ENCODE assay signal across 8 mouse cellular contexts in the genomic region with DNA sequence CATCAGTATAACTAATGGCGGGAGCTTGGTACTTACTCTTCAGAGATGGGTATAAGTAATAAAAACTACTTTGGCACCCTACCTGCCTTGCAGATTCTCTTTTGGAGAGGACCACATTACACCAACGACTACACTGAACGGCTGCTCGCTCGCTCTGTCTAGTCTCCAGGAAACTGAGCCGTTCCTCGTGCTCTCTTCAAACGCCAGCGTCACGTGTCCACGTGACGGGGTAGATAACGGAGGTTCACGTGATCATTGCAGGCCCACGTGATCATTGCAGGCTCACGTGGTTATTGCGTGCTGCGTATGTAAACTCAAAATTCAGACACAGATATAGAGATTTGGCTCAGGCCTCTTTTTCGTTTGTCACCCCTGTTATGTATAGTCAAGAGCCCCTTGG. TPM values are rescaled to one million over a fixed set of nuclear protein-coding genes. Genes with fewer than 3 reads are reported as not detected.
DNase-seq lines count a peak whose midpoint lies in the region; ATAC-seq and TF ChIP-seq lines count a peak whose summit lies in the region.
"Had no signal": no experiment of that assay in that cellular context is flagged by ENCODE, and none has a peak within 500 bp of the region (broad histone marks: within the 10 kb centered on the region; RNA-seq: fewer than 3 reads in every experiment).

A gene (minus strand): TSS at position 209 of the 400 bp plus-strand sequence.

- H3K36me3 ChIP-seq in lung, embryonic 16.5 days (ENCODE audit: control insufficient read depth, insufficient read depth, low read length), result no peaks in the 10 kb centered on the region
- H3K36me3 ChIP-seq in forebrain, embryonic 13.5 days (ENCODE audit: poor library complexity, severe bottlenecking), result no peaks in the 10 kb centered on the region
- H3K36me3 ChIP-seq in limb, embryonic 11.5 days (ENCODE audit: control insufficient read depth, insufficient read depth, low read length), result no peaks in the 10 kb centered on the region
- H3K36me3 ChIP-seq in small intestine, adult 2 months (ENCODE audit: control insufficient read depth, insufficient read depth, low read length), result no peaks in the 10 kb centered on the region

- H3K4me1 ChIP-seq in lung, embryonic 16.5 days (replicated peaks; ENCODE audit: control insufficient read depth, insufficient read depth, low read length), result no peaks in the 10 kb centered on the region
- no peaks in the 10 kb centered on the region for H3K4me1 ChIP-seq in forebrain, embryonic 13.5 days
- no peaks in the 10 kb centered on the region for H3K4me1 ChIP-seq in limb, embryonic 11.5 days (ENCODE audit: control insufficient read depth, insufficient read depth, low read length)
- 0 out of 2 replicates have a peak, but pooled peaks cover 3% of the 10 kb centered on the region for H3K4me1 ChIP-seq in small intestine, adult 2 months (ENCODE audit: control insufficient read depth, insufficient read depth, insufficient read length, low read length)

- no peak for TF ChIP-seq POLR2A in small intestine, adult 2 months (IDR thresholded peaks at IDR 0.05; ENCODE audit: low read depth, low read length)

- TF ChIP-seq CTCF in small intestine, adult 2 months (IDR thresholded peaks at IDR 0.05; ENCODE audit: extremely low read depth, insufficient read length, insufficient replicate concordance, low read depth, low read length), result no peak

- WGBS in lung, embryonic 16.5 days, result 85% methylated on average over 19 of the region's 19 CpGs
- 91% methylated on average over 19 of the region's 19 CpGs for WGBS in forebrain, embryonic 13.5 days
- 89% methylated on average over 19 of the region's 19 CpGs for WGBS in limb, embryonic 11.5 days
- 93% methylated on average over 19 of the region's 19 CpGs for WGBS in small intestine, adult 2 months

- no peak for ATAC-seq in lung, embryonic 16.5 days (ENCODE audit: low read depth)
- no peak for ATAC-seq in forebrain, embryonic 13.5 days
- no peak for ATAC-seq in limb, embryonic 11.5 days (ENCODE audit: insufficient number of reproducible peaks, low FRiP score, low TSS enrichment, low read depth)

- no peak for DNase-seq in lung, postnatal 36 days
- no peak for DNase-seq in limb, embryonic 11.5 days (ENCODE audit: low spot score)
- no peak for DNase-seq in cerebellum, postnatal 10 days
- DNase-seq in gastrocnemius, adult 8-10 months (ENCODE audit: low spot score in 2 of 2), result no peak
- DNase-seq: thymus, postnatal 36 days had no signal

- H3K9me3 ChIP-seq in lung, embryonic 16.5 days (ENCODE audit: control insufficient read depth, low read length), result peaks cover 3% of the 10 kb centered on the region; the same call in 1 of the 2 replicates
- H3K9me3 ChIP-seq in forebrain, embryonic 13.5 days (replicated peaks), result no peaks in the 10 kb centered on the region
- H3K9me3 ChIP-seq in limb, embryonic 11.5 days (ENCODE audit: control insufficient read depth, low read length), result no peaks in the 10 kb centered on the region

- H3K9ac ChIP-seq in lung, embryonic 16.5 days (ENCODE audit: low read length), result peak within 1 kb of the TSS; percentile 1; the same call in 1 of the 2 replicates
- H3K9ac ChIP-seq in forebrain, embryonic 13.5 days, result no peak within 1 kb of the TSS
- no peak within 1 kb of the TSS for H3K9ac ChIP-seq in limb, embryonic 11.5 days (ENCODE audit: low read length)

- 0 out of 2 replicates have a peak, but pooled peaks cover 2% of the 10 kb centered on the region for H3K27me3 ChIP-seq in lung, embryonic 16.5 days (ENCODE audit: control insufficient read depth, insufficient read depth, low read depth, low read length)
- no peaks in the 10 kb centered on the region for H3K27me3 ChIP-seq in forebrain, embryonic 13.5 days
- H3K27me3 ChIP-seq in limb, embryonic 11.5 days (ENCODE audit: control insufficient read depth, insufficient read depth, low read length), result no peaks in the 10 kb centered on the region
- H3K27me3 ChIP-seq in small intestine, adult 2 months (ENCODE audit: control insufficient read depth, insufficient read depth, low read length), result no peaks in the 10 kb centered on the region

- no peak within 1 kb of the TSS for H3K27ac ChIP-seq in lung, embryonic 16.5 days (ENCODE audit: low read length)
- H3K27ac ChIP-seq in forebrain, embryonic 13.5 days, result no peak within 1 kb of the TSS
- H3K27ac ChIP-seq in limb, embryonic 11.5 days (replicated peaks; ENCODE audit: low read depth, low read length), result no peak within 1 kb of the TSS
- H3K27ac ChIP-seq in small intestine, adult 2 months (ENCODE audit: insufficient read depth, low read depth, low read length), result no peak within 1 kb of the TSS

- H3K4me3 ChIP-seq in lung, embryonic 16.5 days (ENCODE audit: low read length), result peak within 1 kb of the TSS; percentile 35
- peak within 1 kb of the TSS; percentile 28 for H3K4me3 ChIP-seq in forebrain, embryonic 13.5 days
- peak within 1 kb of the TSS; percentile 20 for H3K4me3 ChIP-seq in limb, embryonic 11.5 days (ENCODE audit: low read depth, low read length)
- peak within 1 kb of the TSS; percentile 50 for H3K4me3 ChIP-seq in small intestine, adult 2 months (ENCODE audit: low read depth, low read length)

- peak within 1 kb of the TSS; percentile 58 for H3K4me2 ChIP-seq in lung, embryonic 16.5 days (ENCODE audit: low read depth, low read length)
- peak within 1 kb of the TSS; percentile 53 for H3K4me2 ChIP-seq in forebrain, embryonic 13.5 days
- peak within 1 kb of the TSS; percentile 36; the same call in 1 of the 2 replicates for H3K4me2 ChIP-seq in limb, embryonic 11.5 days (ENCODE audit: low read depth, severe bottlenecking)

RNA-seq across cellular contexts. Expression of the gene that starts here (rescaled TPM):
- polyA plus RNA-seq in lung, embryonic 16.5 days (2015; fragmentation: Nextera tagmentation; extraction: Ambion mirVana), result 0.88 and 1.2 TPM in 2 replicates
- 0.15 and 0.39 TPM in 2 replicates for polyA plus RNA-seq in forebrain, embryonic 13.5 days (2015; fragmentation: Nextera tagmentation; extraction: Ambion mirVana)
- 0.81 and 1.0 TPM in 2 replicates for polyA plus RNA-seq in limb, embryonic 11.5 days (2014; fragmentation: Nextera tagmentation; extraction: Ambion mirVana)
- not detected in 2 replicates for polyA plus RNA-seq in small intestine, adult 2 months (2012; rRNA removed)
- total RNA-seq in gastrocnemius, adult 8-10 months (2022), result not detected
